Mouse (Mus musculus): ENCODE measurements around the gene Ptx4. TPM values are rescaled to one million over a fixed set of nuclear protein-coding genes. Genes with fewer than 3 reads are reported as not detected.

Ptx4 gene
- total RNA-seq, 2 experiments from 2014 or later = 0.32 to 0.34 TPM

Other genes starting within 250 kb of the Ptx4 start
- 10 to 100 TPM; 35.9 to 39.3 TPM for gene Nubp2, start 234.4 kb upstream of the Ptx4 start, total RNA-seq (2021)
- 10 to 100 TPM; 43.6 to 46.0 TPM for gene Spsb3, start 234.1 kb upstream of the Ptx4 start, total RNA-seq (2021)
- gene Eme2, start 225.7 kb upstream of the Ptx4 start, total RNA-seq (2021) = 10 to 100 TPM; 36.2 to 36.4 TPM
- 10 to 100 TPM; 48.9 to 50.0 TPM for gene Mrps34, start 225.6 kb upstream of the Ptx4 start, total RNA-seq (2021)
- gene Nme3, start 224.3 kb upstream of the Ptx4 start, total RNA-seq (2021) = 10 to 100 TPM; 38.7 to 43.0 TPM
- 100 to 1,000 TPM; 255 to 270 TPM for gene Mapk8ip3, start 183.8 kb upstream of the Ptx4 start, total RNA-seq (2021)
- gene Jpt2, start 160.1 kb upstream of the Ptx4 start, total RNA-seq (2021) = 10 to 100 TPM; 31.5 to 37.2 TPM
- 10 to 100 TPM; 27.7 to 29.0 TPM for gene Cramp1l, start 105.0 kb upstream of the Ptx4 start, total RNA-seq (2021)
- gene Ift140, start 104.7 kb upstream of the Ptx4 start, total RNA-seq (2021) = 10 to 100 TPM; 29.9 to 32.2 TPM
- gene Tmem204, start 37.2 kb upstream of the Ptx4 start, total RNA-seq (2021) = 1 to 10 TPM; 5.4 to 6.7 TPM
- 10 to 100 TPM; 58.3 to 59.3 TPM for gene Telo2, start 4.8 kb upstream of the Ptx4 start, total RNA-seq (2021)
- 10 to 100 TPM; 40.9 to 42.5 TPM for gene Clcn7, start 12.6 kb downstream of the Ptx4 start, total RNA-seq (2021)
- gene Ccdc154, start 41.7 kb downstream of the Ptx4 start, total RNA-seq (2021) = under 1 TPM in 1 of 2 experiments, not detected in 1; 0.16 TPM
- not detected for gene Gm38655, start 54.7 kb downstream of the Ptx4 start, total RNA-seq (2021)
- 10 to 100 TPM; 16.8 to 18.6 TPM for gene BC003965, start 63.8 kb downstream of the Ptx4 start, total RNA-seq (2021)
- gene Unkl, start 67.6 kb downstream of the Ptx4 start, total RNA-seq (2021) = 10 to 100 TPM; 23.5 to 26.9 TPM
- gene Gnptg, start 119.4 kb downstream of the Ptx4 start, total RNA-seq (2021) = 10 to 100 TPM; 54.6 to 56.0 TPM
- gene Tsr3, start 119.4 kb downstream of the Ptx4 start, total RNA-seq (2021) = 10 to 100 TPM; 29.7 to 33.8 TPM
- gene Baiap3, start 135.6 kb downstream of the Ptx4 start, total RNA-seq (2021) = 10 to 100 TPM in 1 of 2 experiments, 1 to 10 TPM in 1; 5.2 to 24.2 TPM
- 100 to 1,000 TPM; 297 to 302 TPM for gene Ube2i, start 153.9 kb downstream of the Ptx4 start, total RNA-seq (2021)
- 1 to 10 TPM; 1.2 to 1.3 TPM for gene Prss34, start 177.6 kb downstream of the Ptx4 start, total RNA-seq (2021)
- not detected for gene Prss28, start 187.9 kb downstream of the Ptx4 start, total RNA-seq (2021)
- not detected for gene Prss29, start 197.9 kb downstream of the Ptx4 start, total RNA-seq (2021)
- 1 to 10 TPM in 1 of 2 experiments, under 1 TPM in 1; 0.62 to 2.5 TPM for gene Tpsab1, start 224.8 kb downstream of the Ptx4 start, total RNA-seq (2021)
- gene Tpsb2, start 245.5 kb downstream of the Ptx4 start, total RNA-seq (2021) = 10 to 100 TPM in 1 of 2 experiments, 1 to 10 TPM in 1; 8.1 to 16.4 TPM
- gene Tpsg1, start 248.5 kb downstream of the Ptx4 start, total RNA-seq (2021) = not detected

Data from left cerebral cortex, postnatal 4 days (tissue).